Mouse (Mus musculus) cerebellum, postnatal 4 days (tissue): ENCODE data around the gene Gfod1.

Source experiments
- DNase-seq, 2 experiments: peaks; one replicate each; pipeline ENCODE4 v3.0.0; 2022; ENCODE audit warnings: low spot score in 2 of 2, mixed read lengths in 1 of 2

The Gfod1 gene

DNA sequence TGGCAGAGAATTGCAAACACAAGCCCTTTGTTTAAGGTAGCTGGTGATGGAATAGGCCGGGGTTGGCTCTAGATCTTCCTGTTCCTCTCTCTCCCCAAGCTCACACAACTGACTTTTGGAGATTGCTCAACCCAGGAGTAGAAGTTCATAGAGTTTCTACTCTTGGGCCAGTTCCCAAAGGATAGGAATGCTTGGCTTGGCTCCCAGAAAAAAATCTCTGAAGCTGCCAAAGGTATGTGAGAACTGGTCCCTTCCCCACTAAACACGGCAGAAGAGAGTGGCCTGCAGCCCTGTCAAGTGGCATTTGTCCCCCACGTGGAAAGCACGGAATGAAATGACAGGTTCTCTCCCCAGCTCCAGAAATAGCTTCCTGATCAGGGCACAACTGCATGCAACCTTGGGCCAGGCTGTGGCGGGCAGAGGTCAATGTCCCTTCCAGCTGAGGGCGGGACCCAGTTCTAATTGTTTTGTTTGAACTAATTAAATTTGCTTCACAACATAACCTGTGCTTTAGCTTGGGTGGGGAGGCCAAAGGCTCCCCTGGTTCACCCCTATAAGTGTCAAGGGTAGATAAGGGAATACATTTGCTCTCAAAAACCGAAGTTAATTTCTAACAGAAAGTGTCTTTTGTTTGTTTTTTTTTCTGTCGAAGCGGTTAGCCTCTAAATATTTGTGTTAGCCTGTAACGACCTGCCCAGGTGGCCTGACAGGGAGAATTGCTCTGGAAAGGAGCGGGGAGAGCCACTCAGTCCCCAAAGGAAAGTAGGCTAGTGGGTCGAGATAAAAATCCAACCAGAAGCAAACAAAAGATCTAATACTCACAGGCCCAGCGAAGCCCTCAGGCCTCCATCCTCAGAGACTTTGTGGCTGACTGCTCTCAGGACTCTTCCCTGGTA is 71.8 kb downstream of the Gfod1 start:
- DNase-seq, result peak in 1 of 2 experiments; percentile 19

DNA sequence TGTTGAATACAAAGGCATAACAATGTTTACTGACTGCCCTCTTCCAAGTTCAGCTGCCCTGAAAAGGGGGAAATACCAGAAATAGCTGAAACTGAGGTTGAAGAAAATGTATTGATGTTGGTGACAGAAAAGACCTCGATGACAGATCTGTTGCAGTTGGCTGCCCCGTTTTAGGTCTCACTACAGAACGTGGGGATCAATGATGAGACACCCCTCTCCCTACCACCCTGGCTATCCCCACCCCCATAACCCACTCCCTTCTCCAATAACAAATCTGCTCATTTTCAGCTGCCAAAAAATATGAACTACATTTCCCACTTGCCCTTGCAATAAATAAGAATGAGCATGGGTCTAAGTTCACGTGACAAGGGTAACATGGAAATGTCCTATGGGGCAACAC is 73.1 kb downstream of the Gfod1 start:
- no peak for DNase-seq

DNA sequence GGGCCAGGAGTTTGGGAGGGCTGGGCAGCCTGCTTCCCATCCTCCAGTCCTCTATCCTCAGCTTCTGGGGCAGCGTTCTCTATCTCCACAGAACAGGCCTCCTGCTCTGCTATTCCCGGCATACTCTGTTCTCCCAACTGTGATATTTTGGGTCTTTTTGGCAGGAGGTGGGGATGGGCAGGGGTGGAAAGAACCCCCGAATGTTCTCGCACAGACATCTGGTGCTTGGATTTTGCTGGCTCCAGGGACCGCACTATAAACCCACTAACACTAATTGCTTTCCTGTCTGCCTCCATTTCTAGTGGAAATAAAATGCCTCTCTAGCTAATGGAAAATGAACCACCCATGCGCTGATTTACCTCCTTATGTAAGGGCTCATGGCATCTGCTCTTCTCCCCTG is 73.7 kb downstream of the Gfod1 start:
- no peak for DNase-seq

DNA sequence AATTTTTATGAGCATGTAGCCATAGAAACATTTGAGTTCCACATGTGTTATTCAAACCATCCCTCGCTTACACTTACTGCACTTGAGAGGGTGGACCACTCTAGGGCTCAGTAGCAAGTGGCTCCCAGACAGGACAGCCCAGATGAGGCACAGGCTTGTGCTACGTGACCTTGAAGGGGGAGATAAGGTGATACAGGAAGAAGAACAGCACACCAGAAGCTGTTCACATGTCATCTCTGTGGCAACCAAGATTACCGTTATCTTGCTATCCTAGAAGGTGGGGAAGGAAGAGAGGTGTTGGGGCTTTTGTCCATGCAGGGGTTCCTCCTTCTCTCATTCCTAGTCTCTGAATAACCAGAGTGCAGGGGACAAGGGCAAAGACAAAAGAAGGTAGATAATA is 74.2 kb downstream of the Gfod1 start:
- DNase-seq, result no peak

DNA sequence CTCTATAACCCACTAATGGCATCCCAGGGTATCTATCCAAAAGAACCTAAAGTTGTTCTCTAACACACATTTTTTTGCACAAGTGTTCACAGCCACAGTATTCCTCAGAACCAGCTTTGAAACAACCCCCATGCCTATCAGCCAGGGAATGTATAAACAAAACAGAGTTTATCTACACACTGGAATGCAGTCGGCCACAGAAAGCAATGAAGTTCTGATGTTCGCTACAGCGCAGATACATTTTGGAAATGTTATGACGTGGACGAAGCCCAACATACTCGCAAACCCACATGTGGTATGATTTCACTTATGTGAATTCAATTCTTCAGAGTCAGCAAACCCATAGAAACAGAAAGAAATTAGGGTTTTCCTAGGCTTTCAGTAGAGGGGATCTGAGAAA is 75.8 kb downstream of the Gfod1 start:
- no peak for DNase-seq

DNA sequence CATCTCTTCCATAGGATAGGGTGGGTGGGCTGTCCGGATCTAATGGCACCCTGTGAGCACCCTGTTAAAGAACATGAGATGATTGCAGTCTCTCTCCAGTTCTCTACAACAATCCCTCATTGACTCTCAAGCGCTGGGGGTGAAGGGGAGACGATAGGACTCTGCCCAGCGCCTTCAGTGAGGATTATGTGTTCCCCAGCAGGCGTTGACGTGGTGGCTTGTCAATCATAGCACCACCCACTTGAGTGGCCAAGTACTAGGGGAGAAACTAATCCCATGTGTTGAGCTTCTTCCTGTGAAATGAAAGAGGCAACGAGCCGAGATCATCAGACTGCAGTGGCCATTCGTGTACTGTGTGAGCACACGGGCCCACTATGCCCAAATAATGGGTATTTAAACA is 77.9 kb downstream of the Gfod1 start:
- no peak for DNase-seq

DNA sequence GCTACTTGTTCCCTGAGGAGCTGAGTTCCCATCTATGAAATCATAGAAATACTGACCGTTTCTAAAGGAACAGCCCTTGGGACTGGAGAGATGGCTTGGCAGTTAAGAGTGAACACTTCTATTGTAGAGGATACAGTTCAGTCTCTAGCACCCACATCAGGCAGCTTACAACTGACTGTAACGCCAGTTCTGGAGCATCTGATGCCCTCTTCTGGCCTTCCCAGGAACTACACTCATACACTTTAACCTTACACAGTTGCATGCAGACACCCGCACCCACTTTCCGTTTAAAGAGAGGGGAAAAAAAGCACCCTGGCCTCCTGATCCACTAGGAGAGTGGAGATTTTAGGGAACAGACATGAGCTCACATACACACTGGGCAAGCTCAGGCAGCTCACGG is 78.8 kb downstream of the Gfod1 start:
- DNase-seq, result no peak

DNA sequence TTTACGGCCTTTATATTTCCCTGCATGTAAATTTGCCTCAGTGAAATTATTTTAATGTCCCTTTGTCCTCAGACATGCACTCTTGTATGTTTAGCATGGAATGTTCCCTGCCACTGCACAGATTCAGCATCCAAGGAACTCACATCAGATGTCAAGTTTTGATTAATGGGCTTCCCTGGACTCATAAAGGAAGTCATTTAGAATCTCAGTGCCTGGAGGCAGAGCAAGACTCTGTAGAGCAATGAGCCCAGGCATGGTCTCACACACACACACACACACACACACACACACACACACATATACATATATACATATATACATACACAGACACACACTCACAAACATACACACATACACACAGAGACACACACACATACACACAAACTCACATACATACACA is 81.9 kb downstream of the Gfod1 start:
- DNase-seq, result no peak

DNA sequence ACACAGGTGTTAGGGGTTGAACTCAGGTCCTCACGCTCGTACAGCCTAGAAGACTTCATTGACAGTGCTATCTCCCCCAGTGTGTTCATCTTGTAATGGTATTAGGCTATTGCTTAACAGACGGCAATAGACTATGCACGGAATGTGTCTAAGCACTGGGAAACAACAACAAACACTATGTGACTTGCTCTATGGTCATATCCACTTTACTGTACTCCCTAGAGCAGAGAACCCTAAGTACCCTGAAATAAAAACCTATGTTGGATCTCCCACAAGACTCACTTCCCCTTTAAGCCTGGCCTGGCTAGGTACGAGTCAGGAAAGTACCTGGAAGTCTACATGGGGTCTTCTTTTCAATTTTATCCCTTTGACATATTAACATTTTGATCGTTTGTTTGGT is 82.7 kb downstream of the Gfod1 start:
- no peak for DNase-seq

DNA sequence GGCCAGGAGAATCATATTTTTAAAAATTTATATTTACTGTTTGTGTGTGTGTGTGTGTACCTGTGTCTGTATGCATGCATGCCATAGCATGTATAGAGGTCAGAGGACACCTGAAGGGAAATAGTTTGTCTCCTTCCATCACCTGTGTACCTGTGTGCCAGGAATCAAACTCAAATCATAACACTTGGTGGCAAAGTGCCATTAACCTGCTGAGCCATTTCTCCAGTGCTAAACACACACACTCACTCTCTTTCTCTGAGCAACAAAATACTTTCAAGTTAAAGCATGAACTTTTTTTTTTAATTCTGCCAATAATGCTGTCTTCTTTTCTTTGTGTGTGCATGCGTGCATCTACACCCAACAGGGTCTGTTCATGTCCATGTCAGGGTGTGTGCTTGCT is 83.3 kb downstream of the Gfod1 start:
- DNase-seq, result no peak

DNA sequence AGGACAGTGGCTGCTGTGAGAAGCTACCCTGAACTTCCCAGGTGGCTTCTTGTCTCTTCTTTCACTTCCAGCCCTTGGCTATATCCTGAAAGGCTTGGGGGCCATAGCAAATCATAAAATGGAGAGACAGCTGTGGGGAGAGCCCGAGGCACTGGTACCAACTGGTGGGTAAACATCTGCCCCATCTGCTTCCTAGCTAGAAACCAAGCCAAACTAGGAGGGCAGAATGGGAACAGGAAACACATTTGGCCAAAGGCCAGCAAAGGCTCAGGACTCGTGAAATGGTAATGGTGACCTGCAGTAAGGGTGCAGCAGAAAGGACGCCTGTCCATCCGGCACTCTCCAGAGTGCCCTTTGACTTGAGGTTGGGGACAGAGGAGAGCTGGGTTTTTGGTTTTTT is 85.2 kb downstream of the Gfod1 start:
- no peak for DNase-seq

DNA sequence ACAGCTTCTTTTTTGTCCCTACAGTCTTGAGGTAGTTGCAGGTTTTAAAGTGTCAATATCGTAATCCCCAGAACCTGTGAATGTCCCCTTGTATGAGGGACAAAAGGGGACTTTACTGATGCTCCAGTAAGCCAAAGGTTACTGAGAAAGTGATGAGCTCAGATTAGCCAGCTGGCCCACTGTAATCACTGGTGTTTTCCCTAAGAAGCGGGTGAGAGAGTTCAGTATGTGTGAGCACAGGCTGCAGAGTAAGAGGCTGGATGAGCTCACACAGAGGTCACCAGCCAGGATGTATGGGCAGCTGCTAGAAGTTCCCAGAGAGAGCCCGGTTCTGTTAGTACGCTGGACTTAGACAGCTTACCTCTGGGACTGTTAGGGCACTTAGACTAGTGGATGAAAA is 85.7 kb downstream of the Gfod1 start:
- no peak for DNase-seq

DNA sequence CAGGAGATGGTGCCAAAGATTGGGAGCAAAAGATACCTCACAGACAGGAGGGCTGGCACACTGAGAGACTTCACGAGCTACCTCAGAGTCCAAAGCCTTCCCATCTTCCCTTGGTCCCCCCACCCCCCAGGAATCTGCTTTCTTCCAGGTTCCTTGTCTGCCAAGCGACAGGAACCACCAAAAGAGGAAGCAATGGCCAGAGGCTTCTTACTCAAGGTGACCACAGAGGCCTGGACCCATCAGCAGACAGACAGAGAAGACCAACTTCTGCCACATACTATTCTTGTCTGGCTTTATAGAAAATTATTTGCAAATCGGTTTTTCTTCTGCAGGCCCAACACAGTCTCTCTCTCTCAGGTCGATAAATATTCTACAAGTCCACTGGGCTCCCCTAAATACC is 86.3 kb downstream of the Gfod1 start:
- DNase-seq, result no peak

DNA sequence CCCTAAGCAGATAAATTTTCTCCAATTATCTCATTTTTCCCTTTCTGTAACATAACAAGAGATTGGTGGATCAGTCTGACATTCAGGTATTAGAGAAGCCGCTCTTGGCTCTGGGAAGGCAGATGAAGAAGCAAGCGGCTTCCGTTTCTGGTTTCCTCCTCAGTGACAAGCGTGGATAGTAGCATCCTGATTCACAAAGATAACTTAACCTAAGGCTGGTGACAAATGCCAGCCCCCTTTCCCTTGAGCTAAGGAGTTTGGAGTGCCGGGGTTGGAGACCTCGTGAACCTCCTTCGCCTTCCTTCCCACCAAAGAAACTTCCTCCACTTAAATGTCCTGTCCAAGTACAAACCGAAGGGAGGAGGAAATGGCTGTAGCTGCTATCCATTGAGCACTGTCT is 86.9 kb downstream of the Gfod1 start:
- DNase-seq, result no peak

DNA sequence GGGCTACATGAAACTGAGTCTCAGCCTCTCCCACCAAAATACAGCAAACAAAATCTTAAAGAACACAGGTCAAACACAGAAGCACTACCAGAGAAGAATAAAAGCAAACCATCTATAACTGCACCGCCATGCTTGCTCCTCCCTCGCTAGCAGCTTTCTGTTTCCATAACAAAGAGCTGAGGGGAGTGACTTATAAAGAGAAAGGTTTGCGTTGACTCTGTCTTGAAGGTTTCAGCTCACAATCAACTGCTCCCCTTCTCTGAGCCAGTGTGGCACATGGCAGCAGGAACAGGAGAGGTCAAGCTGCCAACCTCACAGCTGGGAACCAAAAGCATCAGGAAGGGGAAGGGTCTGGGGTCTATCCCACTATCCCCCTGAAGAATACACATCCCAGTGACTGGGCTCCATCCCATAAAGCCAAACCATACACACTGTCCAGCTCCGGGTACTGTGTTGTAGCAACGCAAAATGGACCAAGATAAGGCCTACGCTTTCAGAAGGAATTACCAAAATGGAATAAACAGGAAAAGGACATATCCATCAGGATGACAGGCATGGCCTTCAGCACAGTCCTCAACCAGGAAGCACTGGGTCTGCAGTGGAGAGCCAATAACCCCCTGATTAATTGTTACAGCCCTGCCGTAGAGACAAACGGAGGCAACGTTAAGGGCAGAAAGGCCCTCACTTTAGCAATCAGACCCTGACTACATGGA is 87.8 kb downstream of the Gfod1 start:
- DNase-seq, result no peak

DNA sequence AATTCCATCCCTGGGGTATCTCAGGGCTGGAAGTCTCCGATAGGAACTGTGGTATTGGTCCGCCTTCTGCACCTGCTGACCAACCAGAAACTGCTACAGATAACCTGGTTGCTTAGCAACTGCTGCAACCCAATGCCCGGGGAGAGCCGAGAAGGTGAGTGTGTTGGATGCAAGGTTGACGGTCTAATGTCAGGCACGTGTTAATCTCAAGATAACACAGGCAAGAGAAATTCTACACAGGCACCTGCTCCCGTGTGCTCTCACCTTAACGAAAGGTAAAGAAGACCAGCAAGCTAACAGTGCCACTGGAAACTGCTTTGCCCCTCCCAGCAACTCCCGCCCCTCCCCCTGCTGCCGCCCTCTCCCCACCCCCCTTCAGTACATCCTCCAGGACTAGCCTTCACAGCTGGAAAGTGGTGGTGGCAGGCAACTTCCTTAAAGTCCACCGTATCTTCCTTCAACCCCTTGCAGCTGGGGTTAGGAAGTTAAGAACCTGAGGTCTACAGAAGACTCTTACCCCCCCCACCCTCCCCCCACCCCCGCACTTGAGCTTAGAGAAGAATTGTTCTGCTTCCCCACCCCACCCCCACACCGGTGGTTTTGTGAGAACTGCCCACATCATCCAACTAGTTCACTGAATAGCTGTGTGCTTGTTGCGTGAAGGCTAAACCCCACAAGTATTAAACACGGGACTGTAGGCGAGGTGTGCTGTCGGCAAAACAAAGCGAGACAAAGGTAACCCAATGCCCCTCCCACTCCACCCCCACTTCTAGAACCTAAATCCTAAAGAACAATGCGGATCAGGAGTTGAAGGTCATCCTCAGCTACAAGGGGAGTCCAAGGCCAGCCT is 88.6 kb downstream of the Gfod1 start:
- no peak for DNase-seq

DNA sequence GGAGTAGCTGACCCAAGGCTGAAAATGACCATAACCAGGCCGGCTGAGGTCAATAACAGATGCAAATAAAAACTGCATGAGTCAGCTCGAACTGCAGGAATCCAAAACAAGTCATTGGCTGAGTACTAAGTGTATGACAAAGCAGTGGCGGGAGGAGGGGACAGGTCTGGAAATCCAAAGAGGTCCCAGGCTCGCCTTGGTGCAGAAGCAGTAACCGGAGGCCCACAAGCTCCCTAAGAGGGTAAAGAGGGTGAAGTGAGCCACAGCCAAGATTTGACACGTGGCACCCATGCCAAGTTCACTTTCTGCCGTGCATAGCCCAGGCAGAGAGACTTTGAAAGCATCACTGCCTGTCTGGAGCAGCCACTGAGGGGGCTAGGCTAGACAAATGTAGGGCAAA is 91.6 kb downstream of the Gfod1 start:
- DNase-seq, result no peak

DNA sequence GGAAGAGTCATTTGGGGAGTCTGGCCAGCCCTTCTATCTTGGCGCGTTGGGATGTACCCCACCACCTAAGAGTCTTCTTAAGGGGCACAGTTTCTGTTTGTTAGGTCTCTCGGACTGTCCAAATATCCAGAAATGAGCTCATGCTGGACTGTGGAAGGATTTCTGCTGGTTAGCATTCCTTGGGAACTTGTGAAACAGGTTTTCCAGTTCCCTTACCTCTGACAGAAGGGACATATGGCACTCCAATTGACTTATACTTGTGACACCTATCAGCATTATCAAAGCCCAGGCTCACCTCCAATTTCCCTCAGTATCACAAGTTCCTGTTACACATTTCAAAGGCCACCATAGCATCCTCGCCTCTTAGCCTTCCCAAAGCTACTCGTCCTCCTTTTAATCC is 93.0 kb downstream of the Gfod1 start:
- no peak for DNase-seq

DNA sequence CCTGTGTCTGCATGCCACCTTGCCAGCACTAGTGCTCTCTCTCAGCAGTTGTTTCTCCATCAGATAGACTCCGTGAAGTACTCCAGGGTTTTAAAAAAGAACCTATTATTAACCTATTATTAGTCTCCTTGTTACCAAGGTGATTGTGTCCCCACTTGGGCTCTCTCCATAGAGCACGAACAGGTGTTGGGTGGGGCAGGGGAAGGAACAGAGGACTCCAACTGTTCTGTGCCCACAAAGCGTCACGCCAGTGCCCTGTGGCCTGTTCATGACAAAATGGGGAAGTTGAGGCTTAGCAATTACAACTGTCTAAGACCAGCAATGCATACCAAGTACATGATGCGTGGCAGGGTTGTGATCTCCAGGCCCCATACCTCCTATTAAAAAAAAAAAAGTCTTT is 94.4 kb downstream of the Gfod1 start:
- DNase-seq, result no peak

DNA sequence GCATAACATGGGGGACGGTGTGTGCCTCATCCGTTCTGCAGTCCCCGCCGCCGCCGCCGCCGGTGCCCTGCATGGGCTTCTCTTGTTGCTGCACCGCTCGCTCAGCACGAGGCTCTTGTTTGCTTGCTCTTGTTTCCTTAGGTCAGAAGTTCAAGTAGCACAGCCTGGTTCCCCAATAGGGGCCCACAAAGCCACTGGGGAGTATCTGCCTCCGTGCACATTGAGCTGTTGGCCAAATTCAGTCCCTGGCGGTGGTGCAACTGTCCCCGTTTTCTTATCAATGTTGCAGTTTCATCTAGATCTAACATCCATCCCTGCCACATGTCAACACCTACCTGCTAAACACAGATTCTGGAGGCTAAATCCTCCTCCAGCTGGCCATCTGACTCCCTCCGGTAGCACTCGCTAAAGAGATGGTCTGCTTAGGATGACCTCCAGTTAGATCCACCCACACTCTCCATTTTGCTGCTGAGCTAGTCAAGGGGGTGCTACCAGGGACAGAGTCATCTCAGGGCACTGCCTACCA is 95.0 kb downstream of the Gfod1 start:
- no peak for DNase-seq

DNA sequence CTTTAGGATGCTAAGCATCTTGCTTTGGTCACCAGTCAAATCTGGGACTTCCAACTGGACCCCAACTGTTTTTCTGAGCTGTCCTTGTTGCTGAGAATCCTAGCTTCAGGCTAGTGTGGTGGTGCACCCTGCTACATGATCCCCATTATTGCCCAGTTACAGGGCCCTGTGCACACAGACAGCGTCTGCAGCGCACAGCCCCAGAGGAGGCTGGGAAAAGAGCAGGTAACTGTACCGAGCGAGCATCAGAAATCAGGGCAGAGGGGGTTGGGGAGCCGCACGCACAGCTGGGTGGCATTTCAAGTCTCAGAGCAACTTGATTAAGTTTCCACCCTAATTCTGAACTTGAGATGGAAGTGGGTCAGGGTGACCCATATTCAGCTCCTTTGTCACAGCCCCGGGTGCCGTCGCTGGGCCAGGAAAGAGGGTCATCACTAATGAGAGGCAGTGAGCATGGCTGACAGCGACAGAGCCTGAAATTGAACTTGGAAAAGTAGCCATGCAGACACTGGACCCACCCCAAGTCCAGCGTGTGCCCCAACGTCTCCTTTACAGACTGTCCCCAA is 97.8 kb downstream of the Gfod1 start:
- no peak for DNase-seq

DNA sequence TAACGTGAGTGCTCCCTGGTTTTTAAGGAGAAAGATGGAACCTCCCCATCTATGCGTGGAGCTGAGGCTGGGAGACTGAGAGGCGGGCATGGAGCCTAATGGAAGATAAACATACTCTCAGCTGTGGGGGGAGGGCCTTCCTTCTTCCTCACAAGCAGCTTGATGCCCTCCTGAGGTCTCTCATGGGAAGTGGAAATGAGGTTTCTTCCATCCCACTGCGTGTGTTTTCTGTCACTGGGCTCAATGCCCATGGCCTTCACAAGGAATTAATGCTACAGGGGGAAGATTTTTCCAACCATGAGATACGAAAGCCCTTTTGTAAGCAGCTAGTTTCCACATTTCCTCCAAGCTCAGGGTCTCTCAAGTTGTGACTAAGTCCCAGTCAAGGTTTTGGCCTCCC is 100.3 kb downstream of the Gfod1 start:
- DNase-seq, result no peak
